Mouse (Mus musculus) thymus, postnatal 36 days (tissue): ENCODE measurements around the gene Hmcn2.
A peak's percentile ranks its signal among the peaks of the same experiment; 100 is the strongest.

Source experiments
- DNase-seq, 2 experiments: peaks; one replicate each; pipeline ENCODE4 v3.0.0; 2022; ENCODE audit warnings: mixed read lengths in 2 of 2

The Hmcn2 gene

GRCm38 (mm10) chr2:31314007-31314465 lies at the start of gene Hmcn2:
Hmcn2 (plus strand) TSS chr2:31314415.
- no peak for DNase-seq

- DNase-seq: no peak
These were observed 46.8 kb upstream of the Hmcn2 start for GRCm38 (mm10) chr2:31267447-31267846.

- no peak for DNase-seq
These were observed 45.6 kb upstream of the Hmcn2 start for GRCm38 (mm10) chr2:31268631-31269030.

GRCm38 (mm10) chr2:31269188-31269587 lies 45.0 kb upstream of the Hmcn2 start:
- DNase-seq: no peak

- no peak for DNase-seq
These were observed 44.4 kb upstream of the Hmcn2 start for GRCm38 (mm10) chr2:31269847-31270246.

- no peak for DNase-seq
These were observed 43.7 kb upstream of the Hmcn2 start for GRCm38 (mm10) chr2:31270470-31270869.

- peak in 1 of 2 experiments; percentile 21 for DNase-seq
These were observed 43.1 kb upstream of the Hmcn2 start for GRCm38 (mm10) chr2:31271071-31271470.

- no peak for DNase-seq
These were observed 39.2 kb upstream of the Hmcn2 start for GRCm38 (mm10) chr2:31274993-31275392.

GRCm38 (mm10) chr2:31277810-31278209 lies 36.4 kb upstream of the Hmcn2 start:
- DNase-seq: no peak

GRCm38 (mm10) chr2:31278483-31278882 lies 35.7 kb upstream of the Hmcn2 start:
- no peak for DNase-seq

GRCm38 (mm10) chr2:31281138-31281537 lies 33.1 kb upstream of the Hmcn2 start:
- no peak for DNase-seq

- DNase-seq: no peak
These were observed 31.9 kb upstream of the Hmcn2 start for GRCm38 (mm10) chr2:31282266-31282665.

- DNase-seq: no peak
These were observed 31.3 kb upstream of the Hmcn2 start for GRCm38 (mm10) chr2:31282880-31283279.

- no peak for DNase-seq
These were observed 29.7 kb upstream of the Hmcn2 start for GRCm38 (mm10) chr2:31284531-31284930.

GRCm38 (mm10) chr2:31291421-31291820 lies 22.8 kb upstream of the Hmcn2 start:
- peak; percentile 29 to 47 for DNase-seq

GRCm38 (mm10) chr2:31294985-31295384 lies 19.2 kb upstream of the Hmcn2 start:
- peak; percentile 70 to 79 for DNase-seq

GRCm38 (mm10) chr2:31296395-31296794 lies 17.8 kb upstream of the Hmcn2 start:
- no peak for DNase-seq

- DNase-seq: peak; percentile 35 to 54
These were observed 16.5 kb upstream of the Hmcn2 start for GRCm38 (mm10) chr2:31297602-31298268.

GRCm38 (mm10) chr2:31298814-31299213 lies 15.4 kb upstream of the Hmcn2 start:
- no peak for DNase-seq

GRCm38 (mm10) chr2:31299266-31299665 lies 14.9 kb upstream of the Hmcn2 start:
- no peak for DNase-seq

- no peak for DNase-seq
These were observed 14.2 kb upstream of the Hmcn2 start for GRCm38 (mm10) chr2:31299996-31300395.

- no peak for DNase-seq
These were observed 11.0 kb upstream of the Hmcn2 start for GRCm38 (mm10) chr2:31303177-31303576.

GRCm38 (mm10) chr2:31304191-31304590 lies 10.0 kb upstream of the Hmcn2 start:
- no peak for DNase-seq

- DNase-seq: no peak
These were observed 9.2 kb upstream of the Hmcn2 start for GRCm38 (mm10) chr2:31304801-31305665.
